Mouse (Mus musculus): ENCODE measurements around the gene Smgc.

- TF ChIP-seq CTCF (IDR thresholded peaks at IDR 0.05; ENCODE audit: control insufficient read depth, insufficient read depth, insufficient read length) (no peak), MYOG (IDR thresholded peaks at IDR 0.05; ENCODE audit: control insufficient read depth, extremely low read depth, insufficient read length) (no peak), MYOD1 (IDR thresholded peaks at IDR 0.05; ENCODE audit: control insufficient read depth, insufficient read length, low read depth) (no peak), MAX (IDR thresholded peaks at IDR 0.05) (no peak), USF1 (IDR thresholded peaks at IDR 0.05; ENCODE audit: low read depth) (no peak), CEBPB (IDR thresholded peaks at IDR 0.05; ENCODE audit: low read depth) (no peak)
Observed at GRCm38 (mm10) chr15:91788338-91788737, 49.7 kb upstream of the Smgc start.

Data from C2C12 (cell line).